Mouse (Mus musculus) megakaryocyte-erythroid progenitor cell, adult 5-6 weeks (primary cell): ENCODE data around the gene AU021092. TPM values are rescaled to one million over a fixed set of nuclear protein-coding genes. Genes with fewer than 3 reads are reported as not detected.

Experiments used
- total RNA-seq, 2 experiments: library from RNA; stranded (forward) in 1 of 2; stranded (reverse) in 1 of 2; fragments of 200-1000, 215-1000 nt in 1 of 2; fragments of >200 nt in 1 of 2; fragmentation: Nextera tagmentation in 1 of 2; gene quantifications; 2 replicates each; pipeline ENCODE4 v1.2.3; 2014 to 2017

The AU021092 gene
- total RNA-seq, 2 experiments from 2014 or later: not detected

Other genes starting within 250 kb of the AU021092 start
- not detected in 2 replicates for gene Sept12, start 224.4 kb downstream of the AU021092 start, total RNA-seq (2014; fragmentation: Nextera tagmentation)
- gene Sept12, start 224.4 kb downstream of the AU021092 start, total RNA-seq (2017): not detected in 2 replicates
- gene Smim22, start 215.0 kb downstream of the AU021092 start, total RNA-seq (2014; fragmentation: Nextera tagmentation): not detected in 2 replicates
- gene Smim22, start 215.0 kb downstream of the AU021092 start, total RNA-seq (2017): not detected in 2 replicates
- gene Rogdi, start 208.7 kb downstream of the AU021092 start, total RNA-seq (2014; fragmentation: Nextera tagmentation): 3.4 and 24.4 TPM in 2 replicates
- gene Rogdi, start 208.7 kb downstream of the AU021092 start, total RNA-seq (2017): 1.6 and 2.2 TPM in 2 replicates
- 68.7 and 80.2 TPM in 2 replicates for gene Glyr1, start 172.4 kb downstream of the AU021092 start, total RNA-seq (2014; fragmentation: Nextera tagmentation)
- gene Glyr1, start 172.4 kb downstream of the AU021092 start, total RNA-seq (2017): 84.7 and 85.2 TPM in 2 replicates
- 47.5 and 48.3 TPM in 2 replicates for gene Ubn1, start 172.2 kb downstream of the AU021092 start, total RNA-seq (2014; fragmentation: Nextera tagmentation)
- gene Ubn1, start 172.2 kb downstream of the AU021092 start, total RNA-seq (2017): 38.4 and 39.8 TPM in 2 replicates
- gene Ppl, start 89.9 kb downstream of the AU021092 start, total RNA-seq (2014; fragmentation: Nextera tagmentation): not detected in 2 replicates
- gene Ppl, start 89.9 kb downstream of the AU021092 start, total RNA-seq (2017): not detected in 2 replicates
- not detected in 2 replicates for gene Sec14l5, start 75.2 kb downstream of the AU021092 start, total RNA-seq (2014; fragmentation: Nextera tagmentation)
- gene Sec14l5, start 75.2 kb downstream of the AU021092 start, total RNA-seq (2017): not detected in 2 replicates
- gene Nagpa, start 18.3 kb downstream of the AU021092 start, total RNA-seq (2014; fragmentation: Nextera tagmentation): 21.1 and 23.5 TPM in 2 replicates
- 27.3 and 28.6 TPM in 2 replicates for gene Nagpa, start 18.3 kb downstream of the AU021092 start, total RNA-seq (2017)
- gene Alg1, start 11.3 kb upstream of the AU021092 start, total RNA-seq (2014; fragmentation: Nextera tagmentation): 18.7 and 23.5 TPM in 2 replicates
- gene Alg1, start 11.3 kb upstream of the AU021092 start, total RNA-seq (2017): 9.3 and 11.6 TPM in 2 replicates
- gene Eef2kmt, start 33.7 kb upstream of the AU021092 start, total RNA-seq (2014; fragmentation: Nextera tagmentation): 21.1 and 23.9 TPM in 2 replicates
- 16.3 and 32.4 TPM in 2 replicates for gene Eef2kmt, start 33.7 kb upstream of the AU021092 start, total RNA-seq (2017)